10 mouse cellular contexts compared by ENCODE assay signal in the genomic region with DNA sequence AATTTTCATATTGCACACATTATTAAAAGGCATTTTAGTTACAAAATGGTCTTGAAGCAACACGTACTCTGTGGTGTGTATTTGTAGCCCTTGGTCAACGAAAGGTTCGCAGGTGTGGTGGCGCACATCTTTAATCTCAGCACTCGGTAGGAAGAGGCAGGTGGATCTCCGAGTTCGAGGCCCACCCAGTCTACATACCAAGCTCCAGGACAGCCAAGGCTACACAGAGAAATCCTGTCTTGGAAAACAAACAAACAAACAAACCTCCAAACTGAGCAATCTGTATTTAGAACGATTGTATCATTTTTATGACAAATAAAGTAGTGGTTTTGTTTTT. TPM values are rescaled to one million over a fixed set of nuclear protein-coding genes. Genes with fewer than 3 reads are reported as not detected.
DNase-seq lines count a peak whose midpoint lies in the region; ATAC-seq lines count a peak whose summit lies in the region.
"Had no signal": no experiment of that assay in that cellular context is flagged by ENCODE, and none has a peak within 500 bp of the region (broad histone marks: within the 10 kb centered on the region; RNA-seq: fewer than 3 reads in every experiment).

No protein-coding gene starts in this region.

- WGBS in heart, embryonic 13.5 days: 71% methylated on average over 8 of the region's 8 CpGs
- 86% methylated on average over 8 of the region's 8 CpGs for WGBS in hindbrain, embryonic 11.5 days
- 83% methylated on average over 8 of the region's 8 CpGs for WGBS in midbrain, embryonic 14.5 days

- peak overlapping the region; percentile 97 for H3K9ac ChIP-seq in heart, embryonic 13.5 days
- peak overlapping the region; percentile 100 for H3K9ac ChIP-seq in hindbrain, embryonic 11.5 days (ENCODE audit: low read depth, low read length)
- peak overlapping the region; percentile 94 for H3K9ac ChIP-seq in midbrain, embryonic 14.5 days (replicated peaks; ENCODE audit: low read length)

- H3K4me2 ChIP-seq in heart, embryonic 13.5 days: peak overlapping the region; percentile 83
- peak overlapping the region; percentile 80 for H3K4me2 ChIP-seq in hindbrain, embryonic 11.5 days (replicated peaks; ENCODE audit: low read depth, low read length)
- peak overlapping the region; percentile 86 for H3K4me2 ChIP-seq in midbrain, embryonic 14.5 days (ENCODE audit: low read length)

- H3K27me3 ChIP-seq in heart, embryonic 13.5 days (replicated peaks): no peaks in the 10 kb centered on the region
- no peaks in the 10 kb centered on the region for H3K27me3 ChIP-seq in hindbrain, embryonic 11.5 days (ENCODE audit: control insufficient read depth, insufficient read depth, low read length)
- H3K27me3 ChIP-seq in midbrain, embryonic 14.5 days (ENCODE audit: control insufficient read depth, insufficient read depth, low read length): no peaks in the 10 kb centered on the region
- H3K27me3 ChIP-seq: Patski had no signal

- DNase-seq in heart, postnatal 25 days (ENCODE audit: low spot score): no peak
- DNase-seq in ES-CJ7 (ENCODE audit: low read depth, low spot score): peak; percentile 55
- DNase-seq in hindbrain, embryonic 11.5 days (ENCODE audit: low spot score): no peak
- no peak for DNase-seq in midbrain, embryonic 14.5 days
- DNase-seq in gastrocnemius, postnatal 10 days: no peak
- DNase-seq in MN1 (ENCODE audit: low spot score): no peak
- DNase-seq in natural killer cell, adult 2 months (ENCODE audit: low spot score in 2 of 2): no peak

- no peak for ATAC-seq in heart, embryonic 13.5 days (ENCODE audit: extremely low read depth, insufficient number of reproducible peaks, low FRiP score, low TSS enrichment)
- ATAC-seq in hindbrain, embryonic 11.5 days (ENCODE audit: low FRiP score): no peak
- no peak for ATAC-seq in midbrain, embryonic 14.5 days (ENCODE audit: low FRiP score, low TSS enrichment)
- ATAC-seq: Patski had no signal

- peak overlapping the region; percentile 81 for H3K4me3 ChIP-seq in heart, embryonic 13.5 days
- H3K4me3 ChIP-seq in hindbrain, embryonic 11.5 days (ENCODE audit: low read depth, low read length): peak overlapping the region; percentile 98
- H3K4me3 ChIP-seq in midbrain, embryonic 14.5 days (replicated peaks; ENCODE audit: low read depth, low read length): peak overlapping the region; percentile 98

- H3K9me3 ChIP-seq in heart, embryonic 13.5 days: no peaks in the 10 kb centered on the region
- no peaks in the 10 kb centered on the region for H3K9me3 ChIP-seq in hindbrain, embryonic 11.5 days (ENCODE audit: control insufficient read depth, low read length)
- no peaks in the 10 kb centered on the region for H3K9me3 ChIP-seq in midbrain, embryonic 14.5 days (ENCODE audit: control insufficient read depth, low read length)

- peak overlapping the region; percentile 92; the same call in 1 of the 2 replicates for H3K27ac ChIP-seq in heart, embryonic 13.5 days (replicated peaks)
- no peak overlapping the region for H3K27ac ChIP-seq in hindbrain, embryonic 11.5 days (ENCODE audit: low read depth, low read length)
- H3K27ac ChIP-seq in midbrain, embryonic 14.5 days (replicated peaks; ENCODE audit: low read depth, low read length): no peak overlapping the region

- intact Hi-C loops in heart, postnatal 25 days (cut with DNase I): loop anchor here (2.0 to 5.0 kb wide), 3 partner anchors 35 to 209 kb away; a partner anchor contains a TSS

- peaks cover 9% of the 10 kb centered on the region; the same call in 1 of the 2 replicates for H3K36me3 ChIP-seq in heart, embryonic 13.5 days
- H3K36me3 ChIP-seq in hindbrain, embryonic 11.5 days (ENCODE audit: control insufficient read depth, insufficient read depth, low read length): no peaks in the 10 kb centered on the region
- H3K36me3 ChIP-seq in midbrain, embryonic 14.5 days (ENCODE audit: control insufficient read depth, insufficient read depth, low read length): no peaks in the 10 kb centered on the region

- peaks cover 24% of the 10 kb centered on the region for H3K4me1 ChIP-seq in heart, embryonic 13.5 days
- peaks cover 3% of the 10 kb centered on the region; the same call in 1 of the 2 replicates for H3K4me1 ChIP-seq in hindbrain, embryonic 11.5 days (replicated peaks; ENCODE audit: control insufficient read depth, insufficient read depth, low read length)
- H3K4me1 ChIP-seq in midbrain, embryonic 14.5 days (ENCODE audit: control insufficient read depth, insufficient read depth, low read length): peaks cover 8% of the 10 kb centered on the region

RNA-seq across cellular contexts. Expression of a gene that starts 1.2 kb away (rescaled TPM):
- 12.1 and 14.4 TPM in 2 replicates for polyA plus RNA-seq in heart, embryonic 13.5 days (2015; fragmentation: Nextera tagmentation; extraction: Ambion mirVana)
- total RNA-seq in heart, postnatal 25 days (2021): 1 to 10 TPM; 2.6 to 2.7 TPM
- 22.4 and 25.9 TPM in 2 replicates for polyA plus RNA-seq in hindbrain, embryonic 11.5 days (2014; fragmentation: Nextera tagmentation; extraction: Ambion mirVana)
- 8.8 and 13.9 TPM in 2 replicates for polyA plus RNA-seq in midbrain, embryonic 14.5 days (2014; fragmentation: Nextera tagmentation; extraction: Ambion mirVana)
- total RNA-seq in gastrocnemius, postnatal 10 days (2021): 1 to 10 TPM; 5.0 to 5.8 TPM

RNA-seq across cellular contexts. Expression of a gene that starts 54.6 kb away (rescaled TPM):
- 0.16 and 0.24 TPM in 2 replicates for polyA plus RNA-seq in heart, embryonic 13.5 days (2015; fragmentation: Nextera tagmentation; extraction: Ambion mirVana)
- total RNA-seq in heart, postnatal 25 days (2021): not detected
- 0.13 TPM in 1 of 2 replicates, not detected in the other for polyA plus RNA-seq in hindbrain, embryonic 11.5 days (2014; fragmentation: Nextera tagmentation; extraction: Ambion mirVana)
- polyA plus RNA-seq in midbrain, embryonic 14.5 days (2014; fragmentation: Nextera tagmentation; extraction: Ambion mirVana): not detected in 2 replicates
- not detected for total RNA-seq in gastrocnemius, postnatal 10 days (2021)
- total RNA-seq: liver, adult 2 months had no signal
- polyA plus RNA-seq: liver, adult 2 months; Patski had no signal
